Mouse (Mus musculus) limb, embryonic 13.5 days (tissue): ENCODE measurements around the gene Cdkn2d. TPM values are rescaled to one million over a fixed set of nuclear protein-coding genes. Genes with fewer than 3 reads are reported as not detected.
"Not testable (repeated sequence)": the region's sequence is repeated elsewhere in the genome, so short reads cannot be mapped to it uniquely, and the experiment has no call there.

Experiments
- ATAC-seq: fragments of 200-750 bp; cut with Nextera tagmentation; 2 replicates; pipeline ENCODE4 v1.8.0; 2017; ENCODE audit warnings: low read depth, moderate number of reproducible peaks, moderate TSS enrichment; ENCODE audit not compliant: low FRiP score
- H3K27ac ChIP-seq: fragments of 300-500 bp; sonication (generic); 2 replicates; pipeline ENCODE4 v1.5.1; 2015; ENCODE audit warnings: inconsistent platforms, mild to moderate bottlenecking, moderate library complexity
- H3K27me3 ChIP-seq: fragments of 300-500 bp; sonication (generic); 2 replicates; pipeline ENCODE4 v1.6.1; 2015; ENCODE audit warnings: mild to moderate bottlenecking, inconsistent platforms
- H3K36me3 ChIP-seq: fragments of 300-500 bp; sonication (generic); 2 replicates; pipeline ENCODE4 v1.6.1; 2015; ENCODE audit warnings: inconsistent platforms, mild to moderate bottlenecking, moderate library complexity
- H3K4me1 ChIP-seq: fragments of 300-500 bp; sonication (generic); 2 replicates; pipeline ENCODE4 v1.6.1; 2015; ENCODE audit warnings: inconsistent platforms
- H3K4me2 ChIP-seq: fragments of 300-500 bp; sonication (generic); replicated peaks from 2 replicates; pipeline ENCODE4 v1.6.1; 2015; ENCODE audit warnings: inconsistent platforms, mild to moderate bottlenecking, moderate library complexity
- H3K4me3 ChIP-seq: fragments of 300-500 bp; sonication (generic); 2 replicates; pipeline ENCODE4 v1.5.1; 2015; ENCODE audit warnings: moderate library complexity, mild to moderate bottlenecking, inconsistent platforms
- H3K9ac ChIP-seq: fragments of 300-500 bp; sonication (generic); 2 replicates; pipeline ENCODE4 v1.6.1; 2015; ENCODE audit warnings: mild to moderate bottlenecking, inconsistent platforms
- H3K9me3 ChIP-seq: fragments of 300-500 bp; sonication (generic); 2 replicates; pipeline ENCODE4 v1.6.1; 2016; ENCODE audit warnings: inconsistent platforms
- WGBS: fragments of 180-500 bp; shearing (Covaris S2); methylation state at CpG from one replicate; pipeline ENCODE4 v1.1.7; 2015; 5-methylcytosine and 5-hydroxymethylcytosine counted together
- polyA plus RNA-seq: library from polyadenylated mRNA; unstranded; fragments of >200 nt; fragmentation: Nextera tagmentation; extraction: Ambion mirVana; gene quantifications from 2 replicates; pipeline ENCODE4 v1.2.1, GENCODE M21; 2015

Gene Cdkn2d
- polyA plus RNA-seq, 1 experiment from 2014 or later = 51.2 TPM

GRCm38 (mm10) chr9:21328041-21328440 lies 36.8 kb upstream of the Cdkn2d start:
- Histone ChIP-seq H3K9me3 (no peaks in the 10 kb centered on the region), H3K9ac (no peak overlapping the region), H3K4me3 (no peak overlapping the region), H3K27ac (no peak overlapping the region), H3K36me3 (peaks cover 18% of the 10 kb centered on the region), H3K4me1 (peaks cover 11% of the 10 kb centered on the region), H3K27me3 (no peaks in the 10 kb centered on the region), H3K4me2 (no peak overlapping the region)
- WGBS = 74% methylated on average over 3 of the region's 3 CpGs
- ATAC-seq = no peak

DNA sequence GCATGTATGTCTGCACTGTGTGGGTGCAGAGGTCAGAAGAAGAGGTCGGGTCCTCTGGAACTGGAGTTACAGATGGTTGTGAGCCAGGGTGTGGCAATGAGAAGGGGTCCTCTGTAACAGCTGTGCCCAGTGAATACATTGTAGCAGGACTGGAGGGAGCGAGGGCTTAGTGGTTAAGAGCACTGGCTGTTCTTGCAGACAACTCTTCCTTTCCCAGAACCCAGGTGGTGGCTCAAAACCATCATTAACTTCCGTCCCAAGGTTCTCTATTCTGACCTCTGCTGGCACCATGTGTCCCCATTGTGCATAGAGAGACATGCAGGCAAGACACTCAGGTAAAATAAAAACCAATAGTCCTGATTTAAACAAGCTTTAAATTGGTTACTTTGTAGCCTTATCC lies 36.4 kb upstream of the Cdkn2d start:
- ATAC-seq = no peak
- H3K4me2 ChIP-seq = no peak overlapping the region
- H3K4me1 ChIP-seq = peaks cover 10% of the 10 kb centered on the region
- no peak overlapping the region for H3K27ac ChIP-seq
- 71% methylated on average over 3 of the region's 3 CpGs for WGBS
- H3K9ac ChIP-seq = no peak overlapping the region
- no peaks in the 10 kb centered on the region for H3K27me3 ChIP-seq
- peaks cover 18% of the 10 kb centered on the region for H3K36me3 ChIP-seq
- H3K9me3 ChIP-seq = no peaks in the 10 kb centered on the region
- no peak overlapping the region for H3K4me3 ChIP-seq

- Histone ChIP-seq H3K27me3 (no peaks in the 10 kb centered on the region), H3K4me3 (no peak overlapping the region), H3K36me3 (peaks cover 13% of the 10 kb centered on the region; the same call in 1 of the 2 replicates), H3K9ac (no peak overlapping the region), H3K9me3 (peaks cover 5% of the 10 kb centered on the region; the same call in 1 of the 2 replicates), H3K4me2 (no peak overlapping the region), H3K4me1 (peaks cover 21% of the 10 kb centered on the region), H3K27ac (no peak overlapping the region)
- WGBS = 86% methylated on average over 11 of the region's 11 CpGs
- no peak for ATAC-seq
These were observed 33.1 kb upstream of the Cdkn2d start for GRCm38 (mm10) chr9:21324269-21324668.

GRCm38 (mm10) chr9:21322917-21323297 lies 31.7 kb upstream of the Cdkn2d start:
- not testable (repeated sequence) for ATAC-seq, H3K9me3 ChIP-seq, H3K27me3 ChIP-seq, H3K27ac ChIP-seq, H3K9ac ChIP-seq, H3K4me3 ChIP-seq
- Histone ChIP-seq H3K36me3 (peaks cover 13% of the 10 kb centered on the region; the same call in 1 of the 2 replicates), H3K4me1 (peaks cover 21% of the 10 kb centered on the region), H3K4me2 (peak overlapping the region; percentile 92; the same call in 1 of the 2 replicates)
- 87% methylated on average over 8 of the region's 8 CpGs for WGBS

DNA sequence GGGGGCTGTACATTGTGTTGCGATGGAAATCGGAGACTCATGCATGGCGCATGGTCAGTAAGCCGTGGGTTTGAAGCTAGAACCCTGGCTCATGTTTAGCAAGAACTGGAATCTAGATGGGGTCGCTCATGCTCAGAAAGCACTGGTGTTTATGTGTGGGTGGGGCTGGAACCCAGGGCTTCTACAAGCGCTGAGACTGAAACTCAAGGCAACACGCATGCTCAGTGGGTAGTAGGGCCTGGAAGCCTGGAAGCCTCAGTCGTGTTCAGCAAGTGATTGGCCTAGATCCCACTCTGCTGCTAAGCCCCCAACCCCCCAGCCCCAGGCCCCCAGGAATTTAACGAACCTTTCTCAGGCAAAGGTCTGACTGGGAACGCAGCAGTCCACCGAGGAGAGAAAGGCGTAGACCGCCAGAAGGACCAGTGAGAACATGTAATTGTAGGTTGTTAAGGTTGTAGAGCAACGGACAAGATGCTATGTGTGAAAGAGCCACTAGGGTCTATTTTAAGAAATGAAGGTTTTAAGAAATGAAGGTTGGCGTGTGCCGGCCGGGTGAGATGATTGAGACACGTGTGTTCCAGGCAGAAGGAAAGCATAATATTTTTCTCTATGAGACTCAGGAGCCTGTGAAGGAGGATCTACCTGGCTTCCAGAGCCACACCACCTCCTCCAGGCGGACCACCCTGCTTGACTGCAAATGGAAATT lies 31.2 kb upstream of the Cdkn2d start:
- peaks cover 13% of the 10 kb centered on the region; the same call in 1 of the 2 replicates for H3K36me3 ChIP-seq
- 69% methylated on average over 19 of the region's 19 CpGs for WGBS
- peaks cover 21% of the 10 kb centered on the region for H3K4me1 ChIP-seq
- H3K9ac ChIP-seq = peak overlapping the region; percentile 82
- peak overlapping the region; percentile 92 for H3K4me2 ChIP-seq
- ATAC-seq = no peak
- H3K9me3 ChIP-seq = peaks cover 5% of the 10 kb centered on the region; the same call in 1 of the 2 replicates
- H3K4me3 ChIP-seq = peak overlapping the region; percentile 79
- no peak overlapping the region for H3K27ac ChIP-seq
- no peaks in the 10 kb centered on the region for H3K27me3 ChIP-seq

DNA sequence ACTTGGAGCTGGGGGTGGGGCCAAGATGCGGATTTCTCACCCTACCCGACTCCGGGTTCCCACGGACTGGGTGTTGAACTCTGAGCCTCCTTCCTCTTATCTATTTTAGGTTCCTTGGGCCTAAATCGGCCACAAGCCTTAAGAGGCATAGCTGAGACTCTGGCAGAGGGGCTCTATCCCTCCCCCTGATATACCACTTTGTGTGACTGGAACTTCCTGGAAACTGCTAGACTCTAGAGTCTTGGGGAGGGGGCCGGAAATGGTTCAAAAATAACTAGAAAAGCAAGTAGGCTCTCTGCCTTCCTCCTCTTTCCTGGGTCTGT lies 30.3 kb upstream of the Cdkn2d start:
- peak overlapping the region; percentile 82 for H3K9ac ChIP-seq
- peaks cover 21% of the 10 kb centered on the region for H3K4me1 ChIP-seq
- H3K4me2 ChIP-seq = peak overlapping the region; percentile 92
- H3K4me3 ChIP-seq = peak overlapping the region; percentile 79
- peaks cover 10% of the 10 kb centered on the region; the same call in 1 of the 2 replicates for H3K36me3 ChIP-seq
- no peak overlapping the region for H3K27ac ChIP-seq
- no peak for ATAC-seq
- WGBS = 16% methylated on average over 6 of the region's 6 CpGs
- no peaks in the 10 kb centered on the region for H3K27me3 ChIP-seq
- peaks cover 5% of the 10 kb centered on the region; the same call in 1 of the 2 replicates for H3K9me3 ChIP-seq

DNA sequence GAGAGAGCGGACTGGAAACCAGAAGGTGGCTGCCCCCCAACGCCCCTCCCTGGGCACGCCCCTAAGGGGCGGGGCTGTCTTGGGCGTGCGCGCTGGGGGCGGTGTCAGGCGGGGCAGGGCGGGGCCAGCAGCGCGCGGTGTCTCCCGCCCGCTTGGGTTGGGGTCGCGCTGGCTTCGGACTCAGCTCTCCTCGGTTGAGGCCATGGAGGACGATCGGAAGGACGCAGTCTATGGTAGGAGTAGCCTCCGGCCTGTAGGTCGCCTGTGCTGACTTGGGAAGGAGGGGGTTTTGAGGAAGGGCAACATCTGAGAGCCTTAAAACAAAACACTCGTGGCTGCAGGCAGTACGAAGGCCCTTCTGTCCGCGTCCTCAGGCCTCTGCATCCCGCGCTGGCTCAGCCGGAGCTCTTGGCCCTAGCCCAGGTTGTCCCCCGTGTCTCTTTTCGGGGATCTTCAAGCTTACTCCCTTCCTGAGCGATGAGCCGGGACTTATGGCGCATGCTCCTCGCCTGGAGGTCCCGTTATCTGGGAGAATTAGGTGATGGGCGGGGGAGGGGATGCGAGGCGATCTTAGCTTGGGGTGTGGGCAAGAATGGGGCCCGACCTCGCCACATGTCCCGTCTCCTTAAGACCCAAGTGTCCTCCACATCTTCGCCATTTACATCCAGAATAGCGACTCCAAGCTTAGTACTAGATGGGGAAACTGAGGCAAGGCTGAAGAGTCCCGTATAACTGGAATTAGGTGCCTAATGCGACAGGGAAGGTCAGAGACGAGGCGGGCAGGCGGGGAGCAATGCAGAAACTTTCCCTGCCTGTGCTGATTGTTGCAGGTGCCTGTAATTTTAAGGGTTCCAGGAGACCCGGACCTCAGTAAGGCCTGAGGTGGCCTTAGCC lies 29.7 kb upstream of the Cdkn2d start, which contains the start of gene Slc44a2:
Slc44a2 (plus strand) TSS at position 80 of the 894 bp plus-strand sequence.
- WGBS = under 1% methylated on average over 52 of the region's 52 CpGs
- no peaks in the 10 kb centered on the region for H3K27me3 ChIP-seq
- peak; percentile 94 for ATAC-seq
- H3K27ac ChIP-seq = no peak within 1 kb of the TSS; the same call in 1 of the 2 replicates
- H3K4me1 ChIP-seq = peaks cover 21% of the 10 kb centered on the region
- H3K4me3 ChIP-seq = peak within 1 kb of the TSS; percentile 79
- peak within 1 kb of the TSS; percentile 82 for H3K9ac ChIP-seq
- H3K36me3 ChIP-seq = peaks cover 8% of the 10 kb centered on the region; the same call in 1 of the 2 replicates
- H3K4me2 ChIP-seq = peak within 1 kb of the TSS; percentile 92
- peaks cover 5% of the 10 kb centered on the region; the same call in 1 of the 2 replicates for H3K9me3 ChIP-seq

DNA sequence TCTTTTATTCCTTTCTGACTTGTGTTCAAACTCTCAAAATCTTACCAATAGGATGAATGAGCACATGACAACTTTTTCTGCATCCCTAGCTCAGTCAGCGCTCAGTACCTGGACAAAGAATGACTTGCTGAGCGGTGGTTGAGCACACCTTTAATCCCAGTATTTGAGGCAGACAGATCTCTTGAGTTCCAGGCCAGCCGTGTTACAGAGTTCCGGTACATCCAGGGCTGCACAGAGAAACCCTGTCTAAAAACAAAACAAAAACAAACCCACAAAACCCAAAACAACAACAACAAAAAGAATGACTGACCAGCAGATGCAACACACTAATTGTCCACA lies 29.0 kb upstream of the Cdkn2d start:
- Histone ChIP-seq H3K4me3 (peak overlapping the region; percentile 79), H3K9ac (peak overlapping the region; percentile 82), H3K4me1 (peaks cover 21% of the 10 kb centered on the region), H3K27ac (no peak overlapping the region), H3K4me2 (peak overlapping the region; percentile 92), H3K9me3 (peaks cover 5% of the 10 kb centered on the region; the same call in 1 of the 2 replicates), H3K36me3 (peaks cover 8% of the 10 kb centered on the region; the same call in 1 of the 2 replicates), H3K27me3 (no peaks in the 10 kb centered on the region)
- peak; percentile 53 for ATAC-seq
- WGBS = 27% methylated on average over 4 of the region's 4 CpGs

DNA sequence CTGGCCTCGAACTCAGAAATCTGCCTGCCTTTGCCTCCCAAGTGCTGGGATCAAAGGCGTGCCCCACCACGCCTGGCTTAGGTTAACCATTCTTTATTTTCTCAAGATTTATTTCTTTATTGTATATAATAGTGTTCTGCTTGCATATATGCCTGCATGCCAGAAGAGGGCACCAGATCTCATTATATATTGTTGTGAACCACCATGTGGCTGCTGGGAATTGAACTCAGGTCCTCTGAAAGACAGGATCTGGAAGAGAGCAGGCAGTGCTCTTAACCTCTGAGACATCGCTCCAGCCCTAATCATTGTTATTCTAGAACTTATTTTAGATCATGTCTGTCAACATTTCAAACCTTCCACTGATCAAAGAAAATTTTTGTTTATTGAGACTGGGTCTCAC lies 28.3 kb upstream of the Cdkn2d start:
- Histone ChIP-seq H3K4me1 (peaks cover 21% of the 10 kb centered on the region), H3K9me3 (peaks cover 5% of the 10 kb centered on the region; the same call in 1 of the 2 replicates), H3K4me3 (no peak overlapping the region), H3K27ac (no peak overlapping the region), H3K27me3 (no peaks in the 10 kb centered on the region), H3K36me3 (peaks cover 3% of the 10 kb centered on the region; the same call in 1 of the 2 replicates), H3K4me2 (no peak overlapping the region), H3K9ac (no peak overlapping the region)
- ATAC-seq = no peak
- WGBS = 91% methylated on average over 4 of the region's 4 CpGs

DNA sequence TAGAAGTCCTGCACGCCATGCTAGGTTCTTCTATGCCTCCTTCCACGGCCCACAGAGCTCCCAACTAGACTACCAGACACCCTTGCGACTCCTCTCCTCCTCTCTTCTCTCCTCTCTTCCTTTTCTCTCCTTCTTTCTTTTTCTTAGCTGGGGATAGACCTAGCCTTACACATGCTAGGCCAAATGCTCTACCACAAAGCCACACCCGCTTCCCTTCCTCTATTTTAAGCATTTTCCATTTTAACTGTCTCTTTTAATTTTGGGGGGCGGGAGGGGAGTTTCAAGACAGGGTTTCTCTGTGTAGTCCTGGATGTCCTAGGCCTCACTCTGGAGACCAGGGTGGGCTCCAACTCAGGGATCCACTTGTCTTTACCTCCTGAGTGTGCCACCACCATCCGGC lies 27.6 kb upstream of the Cdkn2d start:
- ATAC-seq = no peak
- Histone ChIP-seq H3K9me3 (peaks cover 5% of the 10 kb centered on the region; the same call in 1 of the 2 replicates), H3K9ac (no peak overlapping the region), H3K4me2 (no peak overlapping the region), H3K36me3 (no peaks in the 10 kb centered on the region), H3K4me3 (no peak overlapping the region), H3K4me1 (peaks cover 21% of the 10 kb centered on the region), H3K27ac (no peak overlapping the region), H3K27me3 (no peaks in the 10 kb centered on the region)
- WGBS = 90% methylated on average over 6 of the region's 6 CpGs

- H3K4me2 ChIP-seq = no peak overlapping the region
These were observed 25.5 kb upstream of the Cdkn2d start for GRCm38 (mm10) chr9:21316696-21317095.

DNA sequence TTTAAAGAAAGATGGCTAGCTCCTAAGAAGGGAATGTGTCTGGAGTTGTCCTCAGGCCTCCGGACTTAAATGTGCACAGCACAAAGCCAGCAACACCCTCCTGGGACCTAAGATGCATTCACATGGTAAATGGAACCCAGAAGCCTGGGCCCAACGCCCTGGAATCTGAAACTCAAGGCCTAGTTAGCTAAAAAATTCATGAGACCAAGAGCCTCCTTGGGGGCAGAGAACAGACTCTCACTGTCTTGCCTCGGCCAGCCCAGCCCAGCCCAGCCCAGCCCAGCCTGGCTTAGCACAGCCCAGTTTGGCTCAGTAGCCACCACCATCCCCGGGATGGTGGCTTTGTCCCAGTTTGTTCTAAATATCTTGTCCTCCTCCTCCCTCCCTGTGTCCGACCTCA lies 24.2 kb upstream of the Cdkn2d start:
- no peak overlapping the region; the same call in 1 of the 2 replicates for H3K27ac ChIP-seq
- H3K36me3 ChIP-seq = no peaks in the 10 kb centered on the region
- no peak for ATAC-seq
- peaks cover 24% of the 10 kb centered on the region for H3K27me3 ChIP-seq
- peaks cover 6% of the 10 kb centered on the region; the same call in 1 of the 2 replicates for H3K4me1 ChIP-seq
- peaks cover 5% of the 10 kb centered on the region; the same call in 1 of the 2 replicates for H3K9me3 ChIP-seq
- WGBS = 47% methylated on average over 5 of the region's 5 CpGs
- H3K4me3 ChIP-seq = no peak overlapping the region
- no peak overlapping the region for H3K9ac ChIP-seq
- no peak overlapping the region for H3K4me2 ChIP-seq

More at GRCm38 (mm10) chr9:21316696-21317095, 25.5 kb upstream of the Cdkn2d start:
- Histone ChIP-seq H3K27ac (no peak overlapping the region), H3K9me3 (peaks cover 5% of the 10 kb centered on the region; the same call in 1 of the 2 replicates), H3K9ac (no peak overlapping the region), H3K4me3 (no peak overlapping the region), H3K27me3 (peaks cover 12% of the 10 kb centered on the region), H3K4me1 (peaks cover 12% of the 10 kb centered on the region), H3K36me3 (no peaks in the 10 kb centered on the region)
- ATAC-seq = no peak
- WGBS = 73% methylated on average over 7 of the region's 7 CpGs
